Mouse (Mus musculus) left cerebral cortex, postnatal 10 days (tissue): ENCODE data around the gene Hdac9. TPM values are rescaled to one million over a fixed set of nuclear protein-coding genes. Genes with fewer than 3 reads are reported as not detected.

ENCODE experiments used
- DNase-seq, 2 experiments: peaks; one replicate each; pipeline ENCODE4 v3.0.0; 2021 to 2022; ENCODE audit warnings: low spot score in 2 of 2, mixed read lengths in 1 of 2; ENCODE audit errors: extremely low spot score in 1 of 2
- intact Hi-C: fragments of 180-260 bp; cut with DNase I; formaldehyde crosslinking; loops from one replicate; pipeline ENCODE4 v1.15.1; 2025
- total RNA-seq, 2 experiments: library from RNA; stranded (reverse); gene quantifications; 2 replicates each; pipeline ENCODE4 v1.2.3; 2021

The Hdac9 gene
- total RNA-seq, 2 experiments from 2014 or later, result 55.6 to 66.8 TPM

DNA sequence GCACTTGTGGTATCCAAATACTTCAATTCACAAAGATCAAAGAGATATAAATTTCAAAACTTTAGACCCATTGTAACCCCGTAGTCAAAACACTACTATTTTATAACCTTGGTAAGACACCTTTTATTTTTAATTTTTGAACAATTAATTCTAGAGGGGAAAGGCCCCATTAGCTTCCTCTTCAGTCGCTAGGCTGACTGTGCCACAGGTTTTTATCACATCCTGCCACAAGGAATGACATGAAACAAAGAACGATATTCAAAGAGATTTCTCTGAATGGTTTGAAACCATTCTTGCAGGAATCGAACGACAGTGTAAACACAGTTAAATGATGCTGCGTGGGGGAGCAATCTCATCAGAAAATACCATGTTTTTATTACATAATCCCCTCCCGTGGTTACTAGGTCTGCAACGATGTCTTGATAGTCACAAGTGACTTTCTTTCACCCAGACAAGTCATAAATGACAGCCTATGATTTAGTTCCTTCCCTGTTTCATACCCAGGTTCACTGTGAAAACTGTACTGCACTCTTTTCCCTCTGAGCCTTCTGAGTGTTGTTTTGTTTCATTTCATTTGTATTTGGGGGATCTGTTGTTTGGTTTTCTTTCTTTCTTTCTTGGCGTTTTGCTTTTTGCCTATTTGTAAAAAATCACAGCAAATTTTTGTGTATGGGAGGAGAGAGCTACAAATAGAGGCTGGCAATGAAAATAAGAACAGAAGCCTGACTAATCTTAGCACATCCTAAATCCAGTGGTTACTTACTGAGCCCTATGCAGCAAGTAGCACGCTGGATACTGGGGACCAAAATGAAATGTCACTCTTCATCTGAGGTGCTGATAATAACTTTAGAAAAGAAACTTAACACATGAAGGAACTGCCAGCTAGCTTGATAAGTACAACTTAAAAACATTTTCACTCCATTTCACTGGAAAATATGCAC is 105.0 kb downstream of the Hdac9 start:
- no peak for DNase-seq
- intact Hi-C loops, result no loop called here

DNA sequence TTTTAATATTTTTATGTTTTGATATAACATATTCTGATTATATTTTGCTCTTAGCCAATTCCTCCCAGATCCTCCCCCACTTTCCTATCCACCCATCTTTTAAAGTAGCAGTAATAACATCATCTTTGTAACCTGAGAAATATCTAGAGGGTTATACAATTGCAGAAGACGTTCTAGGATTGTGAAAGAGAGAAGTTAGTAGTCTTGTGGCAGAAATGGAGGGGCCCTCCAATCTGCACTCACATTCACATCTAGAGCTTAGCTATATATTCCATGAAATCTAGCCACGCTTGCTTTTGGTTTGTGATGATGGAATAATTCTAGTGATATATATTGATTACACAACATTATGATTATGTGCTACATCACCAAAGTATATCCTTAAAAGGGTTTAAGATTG is 106.7 kb downstream of the Hdac9 start:
- intact Hi-C loops, result no loop called here
- no peak for DNase-seq

DNA sequence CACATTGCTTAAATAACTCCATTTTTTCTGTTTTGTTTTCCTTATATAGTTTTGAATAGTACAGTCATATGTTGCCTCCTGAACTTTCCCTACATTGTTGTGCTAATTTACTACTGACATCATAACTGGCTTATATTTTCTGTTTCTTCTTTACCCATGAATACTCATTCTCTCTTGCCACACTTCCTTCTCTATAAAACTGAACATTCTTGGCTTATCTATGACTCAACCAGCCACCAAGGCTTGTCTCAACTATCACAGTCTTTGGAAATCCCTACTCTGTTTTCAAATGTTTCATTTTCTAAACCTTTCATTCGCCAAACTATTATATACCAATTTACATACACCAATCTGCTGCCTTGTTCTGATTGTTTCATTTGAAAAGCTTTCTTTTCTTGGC is 108.7 kb downstream of the Hdac9 start:
- no peak for DNase-seq
- intact Hi-C loops, result no loop called here

DNA sequence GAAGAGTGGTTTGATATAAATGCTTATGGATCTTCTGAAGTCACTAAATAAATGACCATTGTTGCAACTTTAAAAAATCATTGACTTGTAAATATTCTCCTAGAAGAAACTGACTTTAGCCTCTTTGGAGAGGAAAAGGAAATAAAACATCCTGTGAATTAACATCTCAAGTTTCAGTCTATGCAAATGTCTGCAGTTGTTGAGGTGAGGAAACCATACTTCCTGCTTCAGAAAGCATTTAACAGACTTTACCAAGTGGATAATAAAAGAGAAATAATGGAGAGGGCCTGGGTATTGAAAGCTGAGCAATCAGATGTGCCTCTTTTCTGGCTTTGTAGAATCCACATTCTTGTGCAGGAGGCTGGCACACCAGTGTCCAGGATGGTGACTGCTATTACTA is 110.4 kb downstream of the Hdac9 start:
- DNase-seq, result no peak
- intact Hi-C loops, result no loop called here

DNA sequence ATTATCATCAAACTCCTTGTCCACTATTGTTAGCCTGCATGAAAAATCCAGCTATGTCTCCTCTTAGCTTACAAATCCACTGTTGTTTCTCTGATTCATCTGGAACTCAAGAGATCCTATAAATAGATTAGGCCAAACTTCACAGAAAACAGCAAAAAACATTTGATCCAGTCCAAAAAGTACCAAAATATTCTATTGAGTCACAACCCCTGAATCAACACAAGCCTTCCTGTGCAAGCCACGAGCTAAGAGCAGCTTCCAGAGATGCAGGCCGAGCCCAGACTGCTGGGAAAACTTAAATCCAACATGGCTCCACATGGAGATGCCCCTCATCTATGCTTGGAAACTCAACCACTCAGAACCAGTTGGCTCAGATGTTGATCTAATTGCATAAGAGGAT is 113.2 kb downstream of the Hdac9 start:
- intact Hi-C loops, result no loop called here
- no peak for DNase-seq

DNA sequence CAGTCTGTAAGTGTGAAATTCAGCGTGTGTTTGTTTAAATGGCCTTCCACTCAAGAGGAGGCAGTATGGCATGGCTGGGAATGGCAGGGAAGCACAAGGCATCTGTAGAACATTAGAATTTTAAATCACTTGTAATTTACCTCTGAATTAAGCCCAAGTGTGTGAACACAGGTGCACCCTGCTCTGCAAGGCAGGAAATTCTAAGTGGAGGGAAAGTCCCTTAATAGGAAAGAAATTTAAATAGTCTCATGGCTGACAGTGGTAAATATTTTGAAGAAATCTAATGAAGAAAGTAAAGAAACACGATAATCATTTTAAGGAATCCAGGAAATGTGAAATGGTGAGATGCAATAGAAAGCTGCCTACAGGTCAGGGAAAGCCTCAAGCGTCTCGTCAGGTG is 114.6 kb downstream of the Hdac9 start:
- intact Hi-C loops, result no loop called here
- DNase-seq, result no peak

DNA sequence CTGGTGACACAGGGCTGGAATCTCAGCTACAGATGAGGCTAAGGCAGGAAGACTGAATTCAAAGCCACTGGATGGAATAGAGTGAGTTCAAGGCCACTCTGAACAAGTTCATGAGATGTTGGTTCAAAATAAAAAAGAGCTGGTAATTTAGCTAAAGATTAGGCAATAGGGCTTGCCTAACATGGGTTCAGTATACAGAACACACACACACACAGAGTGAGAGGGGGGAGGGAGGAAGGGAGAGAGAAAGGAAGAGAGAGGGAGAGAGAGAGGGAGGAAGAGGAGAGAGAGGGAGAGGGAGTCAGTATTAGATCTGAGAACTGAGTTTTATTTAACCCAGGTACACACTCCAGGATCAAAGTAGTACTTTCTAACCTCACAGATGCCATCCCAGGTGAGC is 115.1 kb downstream of the Hdac9 start:
- intact Hi-C loops, result no loop called here
- no peak for DNase-seq

DNA sequence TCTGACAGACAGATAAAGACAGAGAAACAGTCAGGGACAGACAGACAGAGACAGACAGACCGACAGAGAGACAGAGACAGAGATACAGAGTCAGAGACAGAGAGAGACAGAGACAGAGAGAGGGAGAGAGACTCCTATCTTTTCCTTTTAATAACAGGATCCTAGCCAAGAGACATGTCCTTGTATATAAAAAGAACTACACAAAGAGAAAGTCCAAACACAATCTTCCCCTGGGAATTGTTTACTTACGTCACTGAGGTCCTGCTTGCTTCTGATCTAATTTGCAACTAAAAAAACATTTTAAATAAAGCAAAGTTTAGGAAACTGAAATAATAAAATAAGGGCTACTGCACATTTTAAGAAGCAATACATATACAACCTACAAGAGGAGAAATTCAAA is 119.5 kb downstream of the Hdac9 start:
- intact Hi-C loops, result no loop called here
- DNase-seq, result no peak

DNA sequence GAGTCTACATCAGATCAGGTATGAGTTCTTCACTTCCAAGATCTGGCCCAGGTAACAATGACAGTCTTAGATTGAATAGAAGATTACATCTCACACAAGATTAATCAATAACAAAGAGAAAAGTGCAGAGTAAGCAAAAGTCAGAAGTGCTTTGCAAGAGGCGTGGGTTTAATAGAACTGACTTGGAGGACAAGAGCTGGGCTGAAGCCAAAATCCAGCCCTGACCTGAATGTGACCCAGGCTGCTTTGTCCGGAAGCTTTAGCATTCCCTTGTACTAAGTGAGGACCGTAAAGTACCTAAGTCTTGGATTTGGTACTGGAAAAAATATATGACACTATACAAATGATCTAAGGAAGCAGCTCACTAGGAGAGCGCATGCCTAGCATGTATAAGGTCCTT is 121.4 kb downstream of the Hdac9 start:
- intact Hi-C loops, result no loop called here
- peak in 1 of 2 experiments; percentile 24 for DNase-seq

DNA sequence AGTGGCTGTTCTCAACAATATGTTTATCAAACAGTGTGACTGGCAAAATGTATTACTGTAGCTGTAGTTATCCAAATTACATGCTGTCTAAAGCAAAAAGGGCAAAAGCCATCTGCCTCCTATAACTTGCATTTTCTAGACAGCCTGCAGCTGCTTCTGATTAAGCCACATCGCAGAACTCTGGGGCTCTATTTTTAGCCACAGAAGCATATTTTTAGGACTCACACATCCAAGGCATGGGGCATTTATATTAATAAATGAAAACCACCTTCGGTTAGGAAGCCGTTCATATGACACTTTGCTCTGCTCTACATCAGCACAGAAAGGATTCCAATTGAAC is 124.8 kb downstream of the Hdac9 start:
- intact Hi-C loops, result no loop called here
- no peak for DNase-seq

DNA sequence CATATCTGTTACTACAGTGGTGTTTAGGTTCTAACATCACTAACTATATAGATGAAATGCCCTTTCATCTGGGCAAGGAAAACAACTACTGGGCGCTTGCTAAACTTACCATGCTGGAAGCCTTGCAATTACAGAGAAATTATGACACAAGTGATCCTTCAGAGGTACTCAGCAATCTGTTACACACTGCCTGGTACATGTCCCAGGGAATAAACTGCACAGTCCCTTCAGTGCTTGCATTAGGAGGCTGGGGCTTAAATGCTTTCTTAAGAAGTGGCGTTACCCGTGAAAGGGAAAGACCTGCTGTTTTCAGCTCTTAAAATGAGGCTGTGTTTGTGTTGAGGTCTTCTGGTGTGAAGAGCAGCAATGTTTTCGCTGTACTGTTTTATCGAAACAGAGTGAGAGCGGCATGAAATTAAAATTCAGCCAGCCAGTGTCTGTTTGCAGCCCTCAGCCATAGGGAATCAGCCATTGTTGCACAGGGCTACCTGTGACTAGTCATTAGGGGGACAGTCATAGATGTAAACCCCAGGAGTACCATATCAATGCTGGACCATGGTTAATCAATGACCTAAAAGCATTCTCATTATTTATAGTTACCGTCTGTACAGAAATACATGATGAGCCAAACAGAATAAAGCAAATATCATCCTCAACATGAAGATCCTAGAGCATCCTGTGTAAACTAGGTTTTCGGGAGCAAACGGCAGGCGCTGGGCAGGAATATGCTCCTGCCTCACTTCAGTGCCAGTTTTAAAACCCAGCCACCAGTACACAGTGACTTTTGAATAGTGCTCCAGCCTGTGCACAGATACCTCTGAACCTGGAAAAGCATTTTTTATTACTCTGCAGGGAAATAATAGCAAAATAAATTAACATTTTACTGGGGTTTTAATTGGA is 125.4 kb downstream of the Hdac9 start:
- DNase-seq, result no peak
- intact Hi-C loops, result no loop called here

DNA sequence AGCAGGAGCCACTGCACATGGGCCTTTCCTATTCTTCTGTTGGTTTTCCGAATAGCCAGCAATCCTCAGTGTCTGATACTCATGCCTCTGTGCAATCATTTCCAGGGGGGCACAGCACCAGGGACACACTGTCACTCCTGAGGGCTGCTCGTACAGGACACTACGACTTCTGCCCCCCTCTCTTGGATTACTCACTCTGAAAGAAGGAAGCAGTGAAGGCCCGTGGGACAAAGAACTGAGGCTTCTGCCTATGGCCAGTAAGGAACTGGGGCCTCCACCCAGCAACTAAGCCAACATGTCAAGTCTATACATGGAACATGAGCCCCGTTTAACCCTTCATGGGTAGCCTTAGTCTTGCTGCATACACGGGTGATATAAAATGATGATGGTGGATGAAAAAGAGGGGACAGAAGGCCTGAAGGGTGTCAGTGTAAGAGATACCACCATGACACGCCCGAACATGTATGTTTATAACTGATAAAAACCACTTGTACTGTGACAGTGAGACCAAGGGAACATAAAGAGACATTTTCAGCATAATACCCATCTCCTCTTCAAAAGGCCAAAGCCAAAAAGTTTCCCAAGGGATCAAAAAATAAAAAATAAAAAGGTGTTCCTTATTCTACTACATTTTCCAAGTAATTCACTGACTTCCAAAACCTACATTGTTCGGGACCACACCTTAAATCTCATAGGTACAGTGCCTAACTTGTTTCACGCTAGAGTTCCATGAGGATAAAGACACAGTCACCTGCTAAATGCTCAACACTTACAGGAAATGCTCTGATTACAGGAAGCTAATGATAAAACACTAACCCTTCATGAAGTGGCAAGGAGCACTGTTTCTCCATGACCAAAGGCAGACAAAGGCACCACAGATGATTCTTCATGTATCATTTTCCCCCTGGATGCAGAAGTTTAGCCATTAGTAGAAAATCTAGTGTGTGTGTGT is 127.6 kb downstream of the Hdac9 start:
- DNase-seq, result no peak
- intact Hi-C loops, result no loop called here

DNA sequence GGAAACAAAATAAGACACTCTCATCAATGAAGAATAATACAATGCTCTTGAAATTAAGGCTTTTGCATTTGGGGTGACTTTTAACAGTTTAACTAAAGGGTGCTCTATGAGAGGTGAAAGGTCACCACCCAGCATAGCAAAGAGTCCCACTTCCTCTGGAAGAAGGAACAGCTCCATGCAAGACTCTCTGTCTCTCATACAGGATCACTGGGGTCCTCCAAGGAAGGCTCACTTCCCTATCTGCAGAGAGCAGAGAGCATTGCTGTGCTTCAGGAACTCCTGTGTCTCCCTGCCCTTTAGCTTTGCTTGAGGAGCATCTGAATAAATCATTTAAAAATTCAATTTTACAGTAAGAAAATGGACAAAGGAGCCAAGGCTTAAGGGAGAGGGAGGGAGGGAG is 129.5 kb downstream of the Hdac9 start:
- intact Hi-C loops, result no loop called here
- no peak for DNase-seq

DNA sequence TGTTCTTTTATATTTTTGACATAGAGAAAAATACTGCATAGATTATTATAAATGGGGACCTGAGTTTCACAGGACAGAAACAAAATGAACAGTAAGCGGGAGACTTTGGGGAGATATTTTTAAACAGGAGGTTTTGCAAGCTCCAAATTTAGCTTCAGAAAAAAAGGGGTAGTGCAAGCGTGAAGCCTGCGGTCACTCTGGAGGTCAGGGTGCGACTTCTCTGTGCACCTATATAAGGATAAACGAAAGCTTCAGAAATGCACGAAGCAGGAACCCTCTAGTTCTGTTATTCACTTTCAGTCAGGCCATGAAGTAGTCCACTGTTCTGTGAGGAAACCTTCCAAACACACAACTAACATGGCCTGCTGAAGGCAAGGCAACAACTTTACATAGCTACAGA is 133.3 kb downstream of the Hdac9 start:
- intact Hi-C loops, result no loop called here
- no peak for DNase-seq

DNA sequence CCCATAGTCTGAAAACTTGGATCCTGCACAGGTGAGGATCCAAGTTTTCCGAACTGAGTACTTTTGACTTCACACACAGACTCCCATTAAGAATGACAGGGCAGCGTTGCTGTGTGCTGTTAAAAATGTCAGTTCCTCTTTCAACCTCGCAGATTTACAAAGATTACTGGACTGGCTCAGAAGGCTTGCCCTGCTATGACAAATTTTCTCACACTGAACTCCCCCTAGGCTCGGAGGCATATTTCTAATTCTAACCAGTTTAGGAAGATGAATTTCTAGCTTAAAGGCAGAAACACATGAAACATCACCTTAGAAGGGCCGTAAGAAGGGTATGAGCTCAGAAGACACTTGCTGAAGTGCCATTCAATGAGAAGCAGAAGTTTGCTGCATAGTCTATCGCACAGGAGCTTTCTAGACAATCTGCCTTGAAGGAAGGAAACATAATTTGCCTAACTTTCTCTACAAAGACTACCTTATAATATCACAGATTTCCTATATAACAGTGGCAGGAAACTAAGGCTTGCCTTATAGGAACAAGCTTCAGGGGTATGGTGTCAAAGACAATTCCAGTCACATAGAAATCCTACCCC is 137.4 kb downstream of the Hdac9 start:
- no peak for DNase-seq
- intact Hi-C loops, result no loop called here

DNA sequence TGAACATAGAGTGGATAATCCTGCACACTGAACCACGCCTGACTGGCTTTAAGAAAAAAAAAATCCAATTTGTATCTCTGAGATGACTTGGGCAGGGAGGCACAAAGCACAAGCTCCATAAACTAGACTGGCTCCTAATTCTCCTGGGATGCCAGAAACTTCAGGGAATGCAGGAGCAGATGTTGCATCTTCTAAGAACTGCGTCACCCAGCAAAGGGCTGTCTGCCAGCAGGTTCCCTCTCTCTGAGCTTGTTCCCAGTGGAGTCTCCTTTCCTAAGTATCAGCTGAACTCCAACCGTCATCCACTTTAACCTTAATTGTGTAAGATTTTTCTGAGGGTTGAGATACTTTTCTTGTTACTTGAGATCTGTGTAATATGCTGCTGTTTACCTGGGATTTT is 140.7 kb downstream of the Hdac9 start:
- intact Hi-C loops, result no loop called here
- peak in 1 of 2 experiments; percentile 36 for DNase-seq

DNA sequence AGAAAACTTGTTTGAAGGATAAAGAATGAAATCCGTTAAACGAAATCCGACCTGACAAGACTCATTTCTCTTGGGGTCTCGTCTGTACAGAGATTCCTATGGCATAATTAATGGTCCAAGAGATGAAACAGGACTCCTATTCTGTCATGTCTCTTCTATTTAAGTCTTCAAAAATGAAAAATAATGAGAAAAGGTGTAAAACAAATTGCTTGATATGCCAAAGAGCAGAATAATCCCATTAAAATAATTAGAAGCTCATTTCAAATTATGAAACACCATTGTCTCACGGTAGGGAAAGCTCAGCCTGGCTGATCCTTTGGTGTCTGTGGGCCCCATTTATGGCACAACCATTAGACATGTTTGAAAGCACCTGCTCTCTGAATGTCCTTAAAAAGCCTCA is 142.8 kb downstream of the Hdac9 start:
- DNase-seq, result no peak
- intact Hi-C loops, result no loop called here

DNA sequence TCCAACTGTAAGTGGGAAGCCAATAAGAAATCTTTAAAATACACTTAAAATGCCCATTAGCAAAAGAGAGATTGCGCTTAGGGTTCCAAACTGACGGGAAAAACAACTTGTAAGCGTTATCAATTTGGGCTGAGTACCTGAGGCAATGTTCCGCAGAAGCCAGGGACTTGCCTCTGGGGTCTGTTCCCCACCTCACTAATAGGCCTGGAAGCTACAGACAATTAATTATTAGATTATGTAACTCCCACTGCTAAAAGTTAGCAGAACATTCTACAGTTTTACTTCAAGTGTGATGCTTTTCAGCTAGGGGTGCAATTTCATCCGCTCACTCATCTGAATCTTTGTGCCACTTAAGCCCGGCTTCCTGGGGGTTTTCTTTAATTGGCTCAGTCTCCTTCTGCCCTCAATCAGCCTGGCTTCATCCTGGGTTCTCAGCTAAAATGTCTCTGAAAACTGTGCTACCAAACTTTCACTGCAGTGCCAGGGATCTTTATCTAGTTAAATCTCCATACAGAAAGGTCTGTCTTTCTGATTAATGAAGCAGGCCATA is 149.6 kb downstream of the Hdac9 start:
- intact Hi-C loops, result no loop called here
- no peak for DNase-seq
